Mouse (Mus musculus) heart, embryonic 12.5 days (tissue): ENCODE results near the gene Tbk1. TPM values are rescaled to one million over a fixed set of nuclear protein-coding genes. Genes with fewer than 3 reads are reported as not detected.

Experiments
- ATAC-seq: fragments of 200-750 bp; cut with Nextera tagmentation; 2 replicates; pipeline ENCODE4 v1.8.0; 2017; ENCODE audit warnings: moderate TSS enrichment, moderate library complexity; ENCODE audit not compliant: insufficient number of reproducible peaks, low FRiP score
- H3K27ac ChIP-seq: fragments of 300-500 bp; sonication (generic); 2 replicates; pipeline ENCODE4 v1.5.1; 2016; ENCODE audit warnings: mild to moderate bottlenecking, moderate library complexity; ENCODE audit not compliant: poor library complexity, severe bottlenecking
- H3K27me3 ChIP-seq: fragments of 300-500 bp; sonication (generic); replicated peaks from 2 replicates; pipeline ENCODE4 v1.6.1; 2016; ENCODE audit warnings: mild to moderate bottlenecking, moderate library complexity
- H3K36me3 ChIP-seq: fragments of 300-500 bp; sonication (generic); 2 replicates; pipeline ENCODE4 v1.6.1; 2016; ENCODE audit warnings: mild to moderate bottlenecking, moderate library complexity
- H3K4me1 ChIP-seq: fragments of 300-500 bp; sonication (generic); replicated peaks from 2 replicates; pipeline ENCODE4 v1.6.1; 2016; ENCODE audit warnings: mild to moderate bottlenecking
- H3K4me2 ChIP-seq: fragments of 300-500 bp; sonication (generic); 2 replicates; pipeline ENCODE4 v1.6.1; 2016; ENCODE audit warnings: mild to moderate bottlenecking, moderate library complexity
- H3K4me3 ChIP-seq: fragments of 300-500 bp; sonication (generic); 2 replicates; pipeline ENCODE4 v1.5.1; 2016; ENCODE audit warnings: mild to moderate bottlenecking
- H3K9ac ChIP-seq: fragments of 300-500 bp; sonication (generic); 2 replicates; pipeline ENCODE4 v1.6.1; 2016; ENCODE audit warnings: mild to moderate bottlenecking, moderate library complexity
- H3K9me3 ChIP-seq: fragments of 300-500 bp; sonication (generic); replicated peaks from 2 replicates; pipeline ENCODE4 v1.6.1; 2016; ENCODE audit warnings: mild to moderate bottlenecking, moderate library complexity
- WGBS: fragments of 180-500 bp; shearing (Covaris S2); methylation state at CpG from one replicate; pipeline ENCODE4 v1.1.7; 2016; 5-methylcytosine and 5-hydroxymethylcytosine counted together
- polyA plus RNA-seq: library from polyadenylated mRNA; unstranded; fragments of >200 nt; fragmentation: Nextera tagmentation; extraction: Ambion mirVana; gene quantifications from 2 replicates; pipeline ENCODE4 v1.2.1, GENCODE M21; 2016

Gene Tbk1
- polyA plus RNA-seq, 1 experiment from 2014 or later: 23.9 TPM

- Histone ChIP-seq H3K9me3 (no peaks in the 10 kb centered on the region), H3K4me3 (no peak overlapping the region), H3K4me2 (no peak overlapping the region), H3K27ac (no peak overlapping the region), H3K9ac (no peak overlapping the region), H3K27me3 (no peaks in the 10 kb centered on the region), H3K36me3 (peaks cover 86% of the 10 kb centered on the region), H3K4me1 (no peaks in the 10 kb centered on the region)
- WGBS: 80% methylated on average over 7 of the region's 7 CpGs
- no peak for ATAC-seq
These were observed 29.3 kb upstream of the Tbk1 start for GRCm38 (mm10) chr10:121615935-121616334.

GRCm38 (mm10) chr10:121615146-121615870 is 28.7 kb upstream of the Tbk1 start:
- Histone ChIP-seq H3K27me3 (no peaks in the 10 kb centered on the region), H3K36me3 (peaks cover 86% of the 10 kb centered on the region)
- WGBS: 91% methylated on average over 13 of the region's 13 CpGs

DNA sequence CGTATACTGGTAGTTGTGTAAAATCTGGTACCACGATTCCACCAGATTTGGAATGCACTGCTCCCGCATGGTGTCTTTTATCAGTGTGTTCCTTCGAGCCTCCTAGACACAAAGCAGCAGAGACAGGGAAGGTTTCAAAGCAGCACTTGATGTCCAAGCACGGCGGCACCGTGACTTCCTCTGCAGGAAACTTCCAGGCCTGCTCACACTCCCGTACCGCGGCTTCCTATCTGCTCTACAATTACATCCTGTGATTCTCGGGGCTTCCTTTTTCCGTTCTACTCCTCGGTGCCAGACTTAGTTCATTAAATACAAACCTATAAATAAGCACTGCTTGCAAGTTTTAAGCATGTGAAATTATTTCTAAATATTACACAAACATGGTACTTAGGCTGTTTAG is 27.0 kb upstream of the Tbk1 start:
- Histone ChIP-seq H3K36me3 (peaks cover 88% of the 10 kb centered on the region), H3K9ac (no peak overlapping the region), H3K27ac (0 out of 2 replicates have a peak overlapping the region, but pooled peaks have one; percentile 4), H3K4me3 (no peak overlapping the region), H3K4me2 (no peak overlapping the region), H3K9me3 (no peaks in the 10 kb centered on the region), H3K27me3 (no peaks in the 10 kb centered on the region), H3K4me1 (no peaks in the 10 kb centered on the region)
- ATAC-seq: peak; percentile 69
- 64% methylated on average over 13 of the region's 13 CpGs for WGBS

More at GRCm38 (mm10) chr10:121615146-121615870, 28.7 kb upstream of the Tbk1 start:
- Histone ChIP-seq H3K4me3 (no peak overlapping the region), H3K4me1 (no peaks in the 10 kb centered on the region), H3K4me2 (no peak overlapping the region), H3K9me3 (no peaks in the 10 kb centered on the region), H3K27ac (no peak overlapping the region), H3K9ac (no peak overlapping the region)
- no peak for ATAC-seq

GRCm38 (mm10) chr10:121612448-121612847 is 25.9 kb upstream of the Tbk1 start:
- H3K4me2 ChIP-seq: no peak overlapping the region
- no peak overlapping the region for H3K4me3 ChIP-seq
- no peaks in the 10 kb centered on the region for H3K4me1 ChIP-seq
- H3K9ac ChIP-seq: no peak overlapping the region
- WGBS: 81% methylated on average over 6 of the region's 6 CpGs
- H3K27me3 ChIP-seq: no peaks in the 10 kb centered on the region
- no peaks in the 10 kb centered on the region for H3K9me3 ChIP-seq
- H3K27ac ChIP-seq: no peak overlapping the region
- ATAC-seq: peak; percentile 41; the same call in 1 of the 2 replicates
- H3K36me3 ChIP-seq: peaks cover 88% of the 10 kb centered on the region

DNA sequence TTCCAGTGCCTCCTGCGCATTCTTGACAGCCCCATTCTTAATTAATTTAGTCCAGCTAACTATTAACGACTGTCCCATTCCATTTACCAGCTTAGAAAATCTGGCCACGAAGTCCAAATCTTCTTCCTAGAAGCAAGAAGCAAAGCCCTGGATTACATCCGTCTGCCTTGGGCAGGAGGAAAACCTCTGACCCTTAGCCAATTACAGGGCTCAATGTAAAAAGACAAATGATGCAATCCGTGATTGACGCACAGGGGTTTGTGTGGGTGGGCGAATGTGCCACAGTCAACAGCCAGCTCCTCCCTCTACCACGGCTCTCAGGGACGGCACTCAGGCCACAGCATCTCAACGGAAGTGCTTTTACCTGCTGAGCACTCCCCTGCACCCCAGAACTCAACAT is 25.0 kb upstream of the Tbk1 start:
- Histone ChIP-seq H3K4me1 (no peaks in the 10 kb centered on the region), H3K36me3 (peaks cover 88% of the 10 kb centered on the region), H3K27ac (no peak overlapping the region), H3K4me3 (no peak overlapping the region), H3K9me3 (no peaks in the 10 kb centered on the region), H3K9ac (no peak overlapping the region), H3K27me3 (no peaks in the 10 kb centered on the region), H3K4me2 (no peak overlapping the region)
- ATAC-seq: no peak
- 91% methylated on average over 10 of the region's 10 CpGs for WGBS

GRCm38 (mm10) chr10:121608177-121608576 is 21.6 kb upstream of the Tbk1 start:
- Histone ChIP-seq H3K36me3 (peaks cover 93% of the 10 kb centered on the region), H3K27me3 (no peaks in the 10 kb centered on the region), H3K4me3 (no peak overlapping the region), H3K27ac (no peak overlapping the region), H3K4me2 (no peak overlapping the region), H3K9me3 (no peaks in the 10 kb centered on the region), H3K4me1 (no peaks in the 10 kb centered on the region), H3K9ac (no peak overlapping the region)
- no peak for ATAC-seq
- WGBS: 93% methylated on average over 10 of the region's 10 CpGs

GRCm38 (mm10) chr10:121604632-121605344 is 18.2 kb upstream of the Tbk1 start:
- H3K27me3 ChIP-seq: no peaks in the 10 kb centered on the region
- H3K4me2 ChIP-seq: no peak overlapping the region
- no peaks in the 10 kb centered on the region for H3K9me3 ChIP-seq
- H3K27ac ChIP-seq: no peak overlapping the region
- H3K4me1 ChIP-seq: no peaks in the 10 kb centered on the region
- H3K9ac ChIP-seq: no peak overlapping the region
- no peak for ATAC-seq
- H3K4me3 ChIP-seq: no peak overlapping the region
- 89% methylated on average over 13 of the region's 13 CpGs for WGBS
- peaks cover 97% of the 10 kb centered on the region for H3K36me3 ChIP-seq

DNA sequence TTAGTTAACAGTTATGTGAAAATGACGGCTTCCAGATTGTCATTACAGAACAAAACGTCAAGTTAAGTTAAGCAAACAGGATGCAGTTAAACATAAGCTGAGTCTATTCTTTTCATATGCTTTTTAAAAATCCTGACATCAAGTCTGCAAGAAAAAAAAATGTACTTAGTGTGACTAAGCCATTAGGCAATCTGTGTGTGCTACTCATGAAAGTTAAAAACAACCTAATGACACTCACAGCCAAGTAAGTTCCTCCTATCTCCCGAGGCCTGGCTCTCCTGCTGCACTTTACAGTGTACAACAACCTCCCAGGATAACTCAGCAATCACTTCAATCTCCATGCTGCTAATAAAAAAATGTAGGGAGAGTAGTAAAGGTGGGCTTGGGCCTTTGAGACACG is 17.0 kb upstream of the Tbk1 start:
- H3K9me3 ChIP-seq: no peaks in the 10 kb centered on the region
- WGBS: 85% methylated on average over 4 of the region's 4 CpGs
- H3K4me1 ChIP-seq: no peaks in the 10 kb centered on the region
- ATAC-seq: no peak
- H3K4me3 ChIP-seq: no peak overlapping the region
- H3K27ac ChIP-seq: no peak overlapping the region
- no peak overlapping the region for H3K9ac ChIP-seq
- peaks cover 98% of the 10 kb centered on the region for H3K36me3 ChIP-seq
- H3K27me3 ChIP-seq: no peaks in the 10 kb centered on the region
- H3K4me2 ChIP-seq: no peak overlapping the region

DNA sequence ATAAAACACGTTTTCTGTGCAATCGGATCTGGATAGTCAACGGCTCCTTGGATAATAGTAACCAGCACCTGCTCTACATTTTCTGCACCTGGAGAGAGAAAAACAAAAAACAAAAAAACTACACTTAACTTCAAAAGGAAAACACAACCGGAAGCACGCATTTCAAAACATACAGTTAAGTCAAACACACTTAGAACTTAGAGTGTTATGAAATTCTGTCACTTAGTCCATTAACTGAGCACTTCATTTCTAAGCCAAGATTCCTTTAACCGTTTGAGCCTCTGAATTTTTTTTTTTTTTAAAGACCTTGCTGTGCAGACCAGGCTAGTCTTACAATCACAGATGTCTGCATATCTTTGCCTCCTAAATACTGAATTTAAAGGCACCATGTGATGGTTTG is 14.7 kb upstream of the Tbk1 start:
- Histone ChIP-seq H3K4me1 (no peaks in the 10 kb centered on the region), H3K4me2 (no peak overlapping the region), H3K27ac (no peak overlapping the region), H3K9ac (no peak overlapping the region), H3K27me3 (no peaks in the 10 kb centered on the region), H3K4me3 (no peak overlapping the region), H3K36me3 (peaks cover 97% of the 10 kb centered on the region), H3K9me3 (no peaks in the 10 kb centered on the region)
- ATAC-seq: no peak
- WGBS: 95% methylated on average over 6 of the region's 6 CpGs

DNA sequence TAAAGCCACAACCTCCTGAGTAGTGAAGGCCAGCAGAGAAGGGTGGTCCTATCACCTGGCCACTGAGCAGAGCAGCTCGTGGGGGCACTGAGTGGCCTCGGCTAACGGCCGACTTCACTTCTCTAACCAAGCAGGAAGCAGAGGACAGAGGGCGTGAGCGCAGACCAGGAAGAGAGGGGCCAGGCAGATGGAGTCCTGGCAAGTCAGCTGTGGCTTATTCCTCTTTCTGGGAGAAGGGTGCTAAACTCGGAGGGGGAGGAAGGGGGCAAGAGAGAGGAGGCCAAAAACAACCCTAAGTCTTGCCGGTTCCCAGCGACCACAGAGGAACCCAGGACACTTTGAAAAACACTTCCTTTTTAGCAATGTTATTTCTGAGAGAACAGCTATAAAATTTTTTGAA is 10.0 kb upstream of the Tbk1 start:
- Histone ChIP-seq H3K4me3 (no peak overlapping the region), H3K9ac (no peak overlapping the region), H3K4me2 (no peak overlapping the region), H3K27me3 (no peaks in the 10 kb centered on the region), H3K27ac (no peak overlapping the region), H3K9me3 (no peaks in the 10 kb centered on the region), H3K4me1 (no peaks in the 10 kb centered on the region), H3K36me3 (peaks cover 86% of the 10 kb centered on the region)
- no peak for ATAC-seq
- 83% methylated on average over 9 of the region's 9 CpGs for WGBS

DNA sequence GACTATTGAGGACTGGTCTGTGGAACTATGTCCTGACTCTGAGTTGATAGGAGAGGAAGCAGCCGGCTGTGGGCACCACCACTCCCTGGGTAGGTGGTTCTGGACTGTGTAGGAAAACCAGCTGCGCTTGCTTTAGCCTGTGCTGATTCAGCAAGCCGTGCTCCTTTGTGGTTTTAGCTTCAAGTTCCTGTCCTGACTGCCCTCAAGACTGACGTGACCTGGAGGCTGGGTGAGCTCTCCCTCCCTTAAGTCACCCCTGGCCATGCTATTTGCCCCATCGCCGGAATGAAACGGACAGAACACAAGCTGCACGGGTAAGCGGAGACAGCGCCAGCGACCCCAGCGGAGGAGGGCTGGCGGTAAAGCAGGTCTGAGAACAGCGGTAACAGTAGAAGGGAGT is 4.5 kb upstream of the Tbk1 start:
- ATAC-seq: no peak
- no peak overlapping the region for H3K4me3 ChIP-seq
- H3K27me3 ChIP-seq: no peaks in the 10 kb centered on the region
- no peak overlapping the region for H3K4me2 ChIP-seq
- no peaks in the 10 kb centered on the region for H3K9me3 ChIP-seq
- no peak overlapping the region for H3K27ac ChIP-seq
- no peak overlapping the region for H3K9ac ChIP-seq
- H3K36me3 ChIP-seq: peaks cover 58% of the 10 kb centered on the region
- no peaks in the 10 kb centered on the region for H3K4me1 ChIP-seq
- 83% methylated on average over 14 of the region's 14 CpGs for WGBS
